Mouse (Mus musculus) myocyte (in vitro differentiated cells): ENCODE results near the gene Pde8a. TPM values are rescaled to one million over a fixed set of nuclear protein-coding genes. Genes with fewer than 3 reads are reported as not detected.

Experiments used
- H3K27me3 ChIP-seq: one replicate; pipeline ENCODE4 v1.6.1; 2011; ENCODE audit not compliant: control insufficient read depth, insufficient read depth, insufficient read length
- H3K36me3 ChIP-seq: one replicate; pipeline ENCODE4 v1.6.1; 2011; ENCODE audit not compliant: control insufficient read depth, insufficient read depth
- H3K4me2 ChIP-seq: one replicate; pipeline ENCODE4 v1.6.1; 2011; ENCODE audit warnings: low read depth, control low read depth
- H3K4me3 ChIP-seq: one replicate; pipeline ENCODE4 v1.5.1; 2011; ENCODE audit warnings: mild to moderate bottlenecking, control low read depth, moderate library complexity
- H3K79me2 ChIP-seq: one replicate; pipeline ENCODE4 v1.6.1; 2011; ENCODE audit not compliant: control insufficient read depth, insufficient read depth
- H3ac ChIP-seq: one replicate; pipeline ENCODE4 v1.6.1; 2011; ENCODE audit not compliant: control insufficient read depth, insufficient read length
- CEBPB ChIP-seq: IDR thresholded peaks from 2 replicates; pipeline ENCODE4 v1.6.1; 2011; ENCODE audit warnings: mild to moderate bottlenecking, moderate library complexity; ENCODE audit not compliant: poor library complexity, insufficient read depth, severe bottlenecking
- E2F4 ChIP-seq: IDR thresholded peaks from one replicate; pipeline ENCODE4 v1.6.1; 2011; ENCODE audit warnings: mild to moderate bottlenecking, control low read depth, moderate library complexity; ENCODE audit not compliant: insufficient read depth
- MAX ChIP-seq: IDR thresholded peaks from one replicate; pipeline ENCODE4 v1.6.1; 2011; ENCODE audit warnings: low read depth, mild to moderate bottlenecking, control low read depth
- MYOD1 ChIP-seq, 3 experiments: IDR thresholded peaks; one replicate each; pipeline ENCODE4 v1.6.1; 2011; ENCODE audit warnings: control low read depth in 2 of 3, low read depth in 2 of 3, mild to moderate bottlenecking in 2 of 3, moderate library complexity in 1 of 3; ENCODE audit not compliant: insufficient read length in 2 of 3, control insufficient read depth in 1 of 3
- MYOG ChIP-seq, 3 experiments: IDR thresholded peaks; one replicate each; pipeline ENCODE4 v1.6.1; 2011; ENCODE audit warnings: control low read depth in 2 of 3, low read depth in 2 of 3, mild to moderate bottlenecking in 2 of 3; ENCODE audit not compliant: insufficient read length in 2 of 3, control insufficient read depth in 1 of 3, insufficient read depth in 1 of 3
- POLR2A ChIP-seq: IDR thresholded peaks from one replicate; pipeline ENCODE4 v1.6.1; 2011; ENCODE audit warnings: low read depth, mild to moderate bottlenecking, control low read depth, moderate library complexity; ENCODE audit not compliant: insufficient read length
- POLR2AphosphoS2 ChIP-seq: IDR thresholded peaks from one replicate; pipeline ENCODE4 v1.6.1; 2011; ENCODE audit warnings: low read depth, control low read depth; ENCODE audit not compliant: insufficient read length
- REST ChIP-seq: IDR thresholded peaks from one replicate; pipeline ENCODE4 v1.6.1; 2011; ENCODE audit warnings: mild to moderate bottlenecking, control low read depth, moderate library complexity; ENCODE audit not compliant: insufficient read depth, insufficient read length
- SRF ChIP-seq: IDR thresholded peaks from one replicate; pipeline ENCODE4 v1.6.1; 2011; ENCODE audit warnings: low read depth; ENCODE audit not compliant: control insufficient read depth, insufficient read length
- TCF12 ChIP-seq: IDR thresholded peaks from one replicate; pipeline ENCODE4 v1.6.1; 2011; ENCODE audit warnings: mild to moderate bottlenecking, control low read depth; ENCODE audit not compliant: poor library complexity, insufficient read depth, severe bottlenecking
- TCF3 ChIP-seq: IDR thresholded peaks from one replicate; pipeline ENCODE4 v1.6.1; 2011; ENCODE audit warnings: low read depth, control low read depth; ENCODE audit not compliant: insufficient read length
- USF1 ChIP-seq: IDR thresholded peaks from one replicate; pipeline ENCODE4 v1.6.1; 2011; ENCODE audit warnings: low read depth, mild to moderate bottlenecking, control low read depth, moderate library complexity
- polyA plus RNA-seq: library from polyadenylated mRNA; unstranded; fragments of >200 nt; fragmentation: generic; extraction: Trizol; gene quantifications from one replicate; pipeline ENCODE4 v1.2.1, GENCODE M21; 2012; ENCODE audit warnings: missing spikeins

The Pde8a gene
- polyA plus RNA-seq, 1 experiment = 3.5 TPM

- Histone ChIP-seq H3K79me2 (no peaks in the 10 kb centered on the region), H3ac (no peak overlapping the region), H3K36me3 (no peaks in the 10 kb centered on the region), H3K4me3 (peak overlapping the region; percentile 20), H3K4me2 (peak overlapping the region; percentile 32), H3K27me3 (peaks cover 12% of the 10 kb centered on the region)
- TF ChIP-seq CEBPB = no peak
- no peak for TF ChIP-seq TCF3
- no peak for TF ChIP-seq TCF12
- no peak for TF ChIP-seq MAX
- TF ChIP-seq MYOG (IDR thresholded peaks at IDR 0.05; ENCODE audit: control insufficient read depth in 1 of 3, insufficient read depth in 1 of 3, insufficient read length in 2 of 3, low read depth in 2 of 3) = no peak
- TF ChIP-seq USF1 = no peak
Measured at GRCm38 (mm10) chr7:81214153-81214907, 934 bp downstream of the Pde8a start.

GRCm38 (mm10) chr7:81215950-81216349, 2.6 kb downstream of the Pde8a start:
- Histone ChIP-seq H3K27me3 (peaks cover 12% of the 10 kb centered on the region), H3ac (no peak overlapping the region), H3K4me2 (no peak overlapping the region), H3K4me3 (no peak overlapping the region), H3K36me3 (no peaks in the 10 kb centered on the region), H3K79me2 (no peaks in the 10 kb centered on the region)
- no peak for TF ChIP-seq MYOD1 (IDR thresholded peaks at IDR 0.05; ENCODE audit: control insufficient read depth in 1 of 3, insufficient read length in 2 of 3, low read depth in 2 of 3)
- TF ChIP-seq POLR2A = no peak
- no peak for TF ChIP-seq TCF12
- no peak for TF ChIP-seq MAX
- no peak for TF ChIP-seq MYOG (IDR thresholded peaks at IDR 0.05; ENCODE audit: control insufficient read depth in 1 of 3, insufficient read depth in 1 of 3, insufficient read length in 2 of 3, low read depth in 2 of 3)
- no peak for TF ChIP-seq POLR2AphosphoS2
- no peak for TF ChIP-seq CEBPB
- no peak for TF ChIP-seq TCF3
- no peak for TF ChIP-seq SRF
- TF ChIP-seq REST = no peak
- no peak for TF ChIP-seq E2F4
- TF ChIP-seq USF1 = no peak

- H3K27me3 ChIP-seq = no peaks in the 10 kb centered on the region
- H3K4me2 ChIP-seq = no peak overlapping the region
- no peak overlapping the region for H3K4me3 ChIP-seq
- H3K79me2 ChIP-seq = no peaks in the 10 kb centered on the region
- no peaks in the 10 kb centered on the region for H3K36me3 ChIP-seq
- no peak overlapping the region for H3ac ChIP-seq
- TF ChIP-seq CEBPB (no peak), USF1 (no peak), POLR2A (no peak), MYOG (IDR thresholded peaks at IDR 0.05; ENCODE audit: control insufficient read depth in 1 of 3, insufficient read depth in 1 of 3, insufficient read length in 2 of 3, low read depth in 2 of 3) (no peak), REST (no peak), MYOD1 (IDR thresholded peaks at IDR 0.05; ENCODE audit: control insufficient read depth in 1 of 3, insufficient read length in 2 of 3, low read depth in 2 of 3) (no peak), POLR2AphosphoS2 (no peak), E2F4 (no peak), SRF (no peak), MAX (no peak), TCF3 (no peak), TCF12 (no peak)
Measured at GRCm38 (mm10) chr7:81219321-81219720, 5.9 kb downstream of the Pde8a start.

GRCm38 (mm10) chr7:81220381-81220780, 7.0 kb downstream of the Pde8a start:
- no peaks in the 10 kb centered on the region for H3K79me2 ChIP-seq
- no peak for TF ChIP-seq TCF12
- no peak for TF ChIP-seq SRF
- TF ChIP-seq POLR2A = no peak
- no peak for TF ChIP-seq MYOD1 (IDR thresholded peaks at IDR 0.05; ENCODE audit: control insufficient read depth in 1 of 3, insufficient read length in 2 of 3, low read depth in 2 of 3)
- no peak for TF ChIP-seq MAX
- TF ChIP-seq MYOG (IDR thresholded peaks at IDR 0.05; ENCODE audit: control insufficient read depth in 1 of 3, insufficient read depth in 1 of 3, insufficient read length in 2 of 3, low read depth in 2 of 3) = no peak
- TF ChIP-seq POLR2AphosphoS2 = no peak
- no peak for TF ChIP-seq USF1
- TF ChIP-seq REST = no peak
- TF ChIP-seq E2F4 = no peak
- TF ChIP-seq TCF3 = no peak
- no peak for TF ChIP-seq CEBPB
- H3K27me3 ChIP-seq = no peaks in the 10 kb centered on the region
- no peak overlapping the region for H3ac ChIP-seq
- no peak overlapping the region for H3K4me2 ChIP-seq
- no peak overlapping the region for H3K4me3 ChIP-seq
- H3K36me3 ChIP-seq = no peaks in the 10 kb centered on the region

GRCm38 (mm10) chr7:81224260-81224659, 10.9 kb downstream of the Pde8a start:
- TF ChIP-seq CEBPB = no peak
- no peak for TF ChIP-seq POLR2A
- TF ChIP-seq TCF3 = no peak
- no peak for TF ChIP-seq USF1
- Histone ChIP-seq H3K4me2 (no peak overlapping the region), H3K4me3 (no peak overlapping the region), H3ac (no peak overlapping the region), H3K36me3 (no peaks in the 10 kb centered on the region), H3K27me3 (no peaks in the 10 kb centered on the region), H3K79me2 (no peaks in the 10 kb centered on the region)
